Mouse (Mus musculus): ENCODE measurements around the gene Aars2. TPM values are rescaled to one million over a fixed set of nuclear protein-coding genes. Genes with fewer than 3 reads are reported as not detected.

Aars2 gene
- 17.3 and 17.4 TPM in 2 replicates for polyA plus RNA-seq (2015; fragmentation: Nextera tagmentation; extraction: Ambion mirVana)

DNA sequence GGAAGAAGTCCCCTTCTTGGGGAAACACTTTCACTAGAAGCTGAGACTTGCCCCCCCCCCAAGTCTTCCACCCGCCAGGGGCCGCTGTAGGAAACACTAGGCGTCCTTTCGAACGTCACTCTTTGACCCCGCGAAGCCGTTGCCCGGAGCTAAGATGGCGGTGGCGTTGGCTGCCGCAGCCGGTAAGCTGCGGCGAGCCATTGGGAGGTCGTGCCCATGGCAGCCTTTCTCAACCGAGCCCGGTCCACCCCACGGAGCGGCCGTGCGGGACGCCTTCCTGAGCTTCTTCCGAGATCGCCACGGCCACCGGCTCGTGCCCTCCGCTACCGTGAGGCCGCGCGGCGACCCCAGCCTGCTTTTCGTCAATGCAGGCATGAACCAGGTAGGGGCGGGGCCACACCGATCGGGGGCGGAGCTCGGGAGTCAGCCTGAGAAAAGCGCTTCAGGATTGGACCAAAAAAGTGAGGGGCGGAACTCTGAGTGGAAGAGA lies at the start of gene Aars2:
Gene Aars2, plus strand, starts transcription at position 142 of the 490 bp plus-strand sequence.
- under 1% methylated on average over 42 of the region's 42 CpGs for WGBS
- H3K4me2 ChIP-seq (replicated peaks), result peak within 1 kb of the TSS; percentile 34
- H3K9ac ChIP-seq (replicated peaks), result peak within 1 kb of the TSS; percentile 91
- 0 out of 2 replicates have a peak, but pooled peaks cover 4% of the 10 kb centered on the region for H3K36me3 ChIP-seq
- H3K27me3 ChIP-seq, result no peaks in the 10 kb centered on the region
- no peaks in the 10 kb centered on the region for H3K9me3 ChIP-seq
- peak; percentile 94 for ATAC-seq (replicated peaks)
- peaks cover 12% of the 10 kb centered on the region for H3K4me1 ChIP-seq
- peak within 1 kb of the TSS; percentile 94 for H3K27ac ChIP-seq (replicated peaks)
- peak within 1 kb of the TSS; percentile 98 for H3K4me3 ChIP-seq

DNA sequence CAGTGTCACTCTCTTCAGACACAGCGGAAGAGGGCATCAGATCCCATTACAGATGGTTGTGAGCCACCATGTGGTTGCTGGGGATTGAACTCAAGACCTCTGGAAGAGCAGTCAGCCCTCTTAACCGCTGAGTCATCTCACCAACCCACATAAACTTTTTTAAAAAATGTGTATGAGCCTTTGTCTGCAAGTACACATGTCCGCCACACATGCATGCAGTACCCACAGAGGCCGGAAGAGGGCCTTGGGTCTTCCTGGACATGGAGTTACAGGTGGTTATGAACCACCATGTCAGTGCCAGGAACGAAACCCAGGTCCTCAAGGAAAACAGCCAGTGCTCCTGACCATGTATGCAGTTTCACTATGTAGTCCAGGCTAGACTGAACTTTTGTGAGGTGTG lies 49.2 kb upstream of the Aars2 start:
- 93% methylated on average over 5 of the region's 5 CpGs for WGBS
- no peak for ATAC-seq (replicated peaks)

DNA sequence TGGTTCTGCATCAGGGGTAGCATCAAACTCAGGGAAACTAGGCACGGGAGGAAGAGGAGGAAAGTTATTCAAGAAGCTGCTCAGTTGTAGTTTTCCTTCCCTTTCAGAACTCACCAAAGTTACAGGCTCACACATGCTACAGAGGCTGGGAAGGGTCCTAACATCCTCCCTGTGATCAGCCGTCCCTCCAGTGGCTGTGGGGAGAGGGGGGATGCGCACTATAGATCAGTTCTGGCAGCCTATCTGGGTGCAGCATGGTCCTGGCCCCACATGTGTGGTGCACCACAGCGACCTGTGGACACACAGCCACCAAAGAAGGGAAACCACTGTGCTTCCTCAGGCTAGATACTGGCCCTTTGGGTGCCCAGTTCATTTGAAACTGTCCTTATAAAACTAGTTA lies 48.1 kb upstream of the Aars2 start:
- Histone ChIP-seq H3K4me2 (replicated peaks) (no peak overlapping the region), H3K4me3 (no peak overlapping the region), H3K27me3 (no peaks in the 10 kb centered on the region), H3K4me1 (peaks cover 16% of the 10 kb centered on the region), H3K27ac (replicated peaks) (no peak overlapping the region), H3K9ac (replicated peaks) (no peak overlapping the region), H3K36me3 (no peaks in the 10 kb centered on the region), H3K9me3 (no peaks in the 10 kb centered on the region)
- ATAC-seq (replicated peaks), result no peak
- 89% methylated on average over 4 of the region's 4 CpGs for WGBS

More for the DNA sequence above, 49.2 kb upstream of the Aars2 start:
- H3K36me3 ChIP-seq, result no peaks in the 10 kb centered on the region
- H3K27ac ChIP-seq (replicated peaks), result no peak overlapping the region; the same call in 1 of the 2 replicates
- H3K27me3 ChIP-seq, result no peaks in the 10 kb centered on the region
- H3K9me3 ChIP-seq, result no peaks in the 10 kb centered on the region
- peaks cover 16% of the 10 kb centered on the region for H3K4me1 ChIP-seq
- H3K4me3 ChIP-seq, result no peak overlapping the region
- no peak overlapping the region for H3K9ac ChIP-seq (replicated peaks)
- no peak overlapping the region for H3K4me2 ChIP-seq (replicated peaks)

DNA sequence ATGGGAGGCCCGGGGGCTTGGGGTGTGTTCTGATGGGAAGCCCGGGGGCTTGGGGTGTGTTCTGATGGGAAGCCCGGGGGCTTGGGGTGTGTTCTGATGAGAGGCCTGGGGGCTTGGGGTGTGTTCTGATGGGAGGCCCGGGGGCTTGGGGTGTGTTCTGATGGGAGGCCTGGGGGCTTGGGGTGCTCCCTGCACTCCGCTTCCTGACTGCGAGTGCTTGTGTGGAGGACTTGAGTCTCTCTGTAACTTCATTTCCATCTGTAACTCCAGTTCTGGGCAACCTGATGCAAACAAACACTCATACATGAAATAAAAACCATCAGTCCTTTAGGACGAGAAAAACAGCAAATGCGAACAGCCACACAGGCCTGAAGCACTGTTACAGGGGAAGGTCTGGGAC lies 47.6 kb upstream of the Aars2 start:
- WGBS, result 92% methylated on average over 8 of the region's 8 CpGs
- Histone ChIP-seq H3K4me2 (replicated peaks) (no peak overlapping the region), H3K27me3 (no peaks in the 10 kb centered on the region), H3K9me3 (no peaks in the 10 kb centered on the region), H3K27ac (replicated peaks) (no peak overlapping the region), H3K9ac (replicated peaks) (no peak overlapping the region), H3K4me3 (no peak overlapping the region), H3K36me3 (no peaks in the 10 kb centered on the region), H3K4me1 (peaks cover 16% of the 10 kb centered on the region)
- no peak for ATAC-seq (replicated peaks)

DNA sequence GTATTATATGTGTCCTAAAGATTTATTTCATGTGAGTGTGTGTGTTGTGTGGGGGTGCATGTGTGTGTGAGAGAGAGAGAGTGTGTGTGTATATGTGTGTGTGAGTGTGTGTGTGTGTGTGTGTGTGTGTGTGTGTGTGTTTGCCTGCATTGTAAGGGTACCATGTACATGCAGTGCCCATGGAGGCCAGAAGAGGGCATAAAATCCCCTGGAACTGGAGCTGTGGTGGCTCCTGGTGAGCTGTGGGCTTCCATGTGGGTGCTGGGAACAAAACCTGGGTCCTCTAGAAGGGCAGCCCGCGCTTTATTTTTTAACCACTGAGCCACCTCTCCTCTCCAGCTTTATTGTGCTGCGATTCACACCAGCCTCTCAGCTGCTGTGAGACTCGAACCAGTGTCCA lies 44.1 kb upstream of the Aars2 start:
- H3K9ac ChIP-seq (replicated peaks), result no peak overlapping the region
- no peak for ATAC-seq (replicated peaks)
- no peaks in the 10 kb centered on the region for H3K27me3 ChIP-seq
- 97% methylated on average over 4 of the region's 4 CpGs for WGBS
- 0 out of 2 replicates have a peak, but pooled peaks cover under 1% of the 10 kb centered on the region for H3K4me1 ChIP-seq
- H3K36me3 ChIP-seq, result no peaks in the 10 kb centered on the region
- H3K4me3 ChIP-seq, result no peak overlapping the region
- H3K4me2 ChIP-seq (replicated peaks), result no peak overlapping the region
- no peaks in the 10 kb centered on the region for H3K9me3 ChIP-seq
- H3K27ac ChIP-seq (replicated peaks), result no peak overlapping the region

DNA sequence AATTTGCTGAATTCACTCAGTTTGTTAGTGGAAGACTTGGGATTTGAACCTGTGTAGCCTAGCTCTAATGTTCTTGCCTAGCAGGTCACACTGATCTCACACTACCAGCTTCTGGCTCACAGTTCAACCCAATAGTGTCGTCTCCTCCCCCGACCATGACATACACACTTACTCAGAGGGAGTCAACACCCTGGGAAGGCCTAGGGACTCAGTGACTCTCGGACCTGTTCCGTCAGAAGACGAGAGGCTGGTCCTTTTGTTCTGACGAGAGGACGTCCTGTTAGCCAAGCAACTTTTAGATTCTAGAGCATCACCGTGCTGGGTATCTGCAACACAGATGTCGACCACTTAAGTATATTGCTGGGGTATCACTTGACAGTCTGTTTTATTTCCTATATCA lies 42.4 kb upstream of the Aars2 start:
- Histone ChIP-seq H3K27ac (replicated peaks) (no peak overlapping the region), H3K36me3 (no peaks in the 10 kb centered on the region), H3K4me2 (replicated peaks) (no peak overlapping the region), H3K9ac (replicated peaks) (no peak overlapping the region), H3K9me3 (no peaks in the 10 kb centered on the region), H3K4me3 (no peak overlapping the region), H3K4me1 (no peaks in the 10 kb centered on the region), H3K27me3 (no peaks in the 10 kb centered on the region)
- ATAC-seq (replicated peaks), result no peak
- 84% methylated on average over 9 of the region's 9 CpGs for WGBS

DNA sequence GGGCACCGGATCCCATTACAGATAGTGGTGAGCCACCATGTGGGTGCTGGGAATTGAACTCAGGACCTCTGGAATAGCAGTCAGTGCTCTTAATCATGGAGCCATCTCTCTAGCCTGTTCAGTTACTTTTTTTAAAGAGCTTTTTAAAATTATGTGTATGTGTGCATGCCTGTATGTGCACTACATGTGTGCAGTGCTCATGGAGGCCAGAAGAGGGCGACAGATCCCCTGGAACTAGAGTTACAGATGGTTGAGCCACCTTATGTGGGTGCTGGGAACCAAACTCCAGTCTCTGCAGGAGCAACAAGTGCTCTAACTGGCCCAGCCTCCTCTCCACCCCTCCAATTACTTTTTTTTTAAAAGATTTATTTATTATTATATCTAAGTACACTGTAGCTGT lies 39.9 kb upstream of the Aars2 start:
- WGBS, result 62% methylated on average over 2 of the region's 2 CpGs
- Histone ChIP-seq H3K27me3 (no peaks in the 10 kb centered on the region), H3K4me3 (no peak overlapping the region), H3K9ac (replicated peaks) (no peak overlapping the region), H3K9me3 (no peaks in the 10 kb centered on the region), H3K27ac (replicated peaks) (no peak overlapping the region), H3K4me2 (replicated peaks) (no peak overlapping the region), H3K4me1 (no peaks in the 10 kb centered on the region), H3K36me3 (no peaks in the 10 kb centered on the region)
- ATAC-seq (replicated peaks), result no peak

DNA sequence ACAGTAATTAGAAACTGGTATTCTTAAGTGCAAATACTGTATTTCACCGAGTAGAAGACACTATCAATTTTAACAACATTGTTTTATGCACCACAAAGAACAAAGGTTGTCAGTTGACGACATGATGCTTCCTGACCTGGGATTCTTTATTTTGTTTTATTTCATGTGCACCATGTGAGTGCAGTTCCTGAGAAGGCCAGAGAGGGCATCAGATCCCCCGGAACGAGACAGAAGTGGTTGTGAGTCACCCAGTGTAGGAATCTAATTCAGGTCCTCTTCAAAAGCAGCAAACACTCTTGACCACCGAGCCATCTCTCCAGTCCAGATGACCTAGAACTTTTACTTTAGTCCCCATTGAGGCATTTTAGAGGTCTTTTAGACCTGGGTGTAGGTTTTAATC lies 38.3 kb upstream of the Aars2 start:
- H3K4me3 ChIP-seq, result no peak overlapping the region
- H3K9me3 ChIP-seq, result no peaks in the 10 kb centered on the region
- H3K27ac ChIP-seq (replicated peaks), result no peak overlapping the region
- no peaks in the 10 kb centered on the region for H3K36me3 ChIP-seq
- WGBS, result 85% methylated on average over 5 of the region's 5 CpGs
- ATAC-seq (replicated peaks), result no peak
- no peaks in the 10 kb centered on the region for H3K4me1 ChIP-seq
- H3K27me3 ChIP-seq, result no peaks in the 10 kb centered on the region
- H3K4me2 ChIP-seq (replicated peaks), result no peak overlapping the region
- no peak overlapping the region for H3K9ac ChIP-seq (replicated peaks)

DNA sequence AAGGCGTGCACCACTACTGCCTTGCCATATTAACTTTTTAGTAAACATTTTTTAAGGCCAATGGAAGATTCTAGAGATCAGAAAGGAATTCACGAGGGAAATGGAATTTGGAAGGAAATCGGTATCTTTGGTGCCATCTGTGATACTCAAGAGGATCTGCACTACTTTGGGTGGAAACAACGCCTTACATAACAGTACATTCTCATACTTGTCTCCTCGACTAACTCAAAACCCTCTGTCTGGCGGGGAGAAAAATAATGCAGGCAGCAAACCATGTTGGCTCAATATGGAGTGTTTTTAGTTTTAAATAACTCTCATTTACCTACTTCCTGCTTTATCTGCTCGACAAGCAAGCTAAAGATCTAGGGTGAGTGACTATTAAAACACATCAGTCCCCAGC lies 35.9 kb upstream of the Aars2 start:
- Histone ChIP-seq H3K4me2 (replicated peaks) (no peak overlapping the region), H3K27me3 (no peaks in the 10 kb centered on the region), H3K4me1 (peaks cover 11% of the 10 kb centered on the region), H3K4me3 (no peak overlapping the region), H3K9ac (replicated peaks) (no peak overlapping the region), H3K36me3 (no peaks in the 10 kb centered on the region), H3K27ac (replicated peaks) (no peak overlapping the region), H3K9me3 (no peaks in the 10 kb centered on the region)
- WGBS, result 85% methylated on average over 7 of the region's 7 CpGs
- no peak for ATAC-seq (replicated peaks)

DNA sequence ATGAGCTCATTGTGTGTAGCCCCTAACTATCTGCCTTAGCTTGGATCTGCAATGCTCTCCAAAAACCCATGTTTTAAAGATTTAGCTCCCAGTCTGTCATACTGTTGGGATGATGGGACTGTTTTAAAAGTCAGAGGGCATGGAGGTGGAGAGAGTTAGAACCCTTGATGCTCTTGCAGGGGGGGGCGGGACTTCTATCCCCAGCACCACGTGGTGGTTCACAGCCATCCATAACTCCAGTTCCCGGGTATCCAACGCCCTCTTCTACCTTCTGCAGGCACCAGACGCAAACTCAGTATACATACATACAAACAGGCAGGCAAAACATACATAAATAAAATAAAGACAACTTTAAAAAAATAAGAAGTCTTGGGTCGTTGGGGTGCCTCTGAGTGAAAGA lies 33.0 kb upstream of the Aars2 start:
- Histone ChIP-seq H3K27me3 (no peaks in the 10 kb centered on the region), H3K4me2 (replicated peaks) (no peak overlapping the region), H3K4me3 (no peak overlapping the region), H3K27ac (replicated peaks) (no peak overlapping the region), H3K4me1 (peaks cover 11% of the 10 kb centered on the region), H3K9me3 (no peaks in the 10 kb centered on the region), H3K9ac (replicated peaks) (no peak overlapping the region), H3K36me3 (no peaks in the 10 kb centered on the region)
- no peak for ATAC-seq (replicated peaks)
- 85% methylated on average over 6 of the region's 6 CpGs for WGBS

DNA sequence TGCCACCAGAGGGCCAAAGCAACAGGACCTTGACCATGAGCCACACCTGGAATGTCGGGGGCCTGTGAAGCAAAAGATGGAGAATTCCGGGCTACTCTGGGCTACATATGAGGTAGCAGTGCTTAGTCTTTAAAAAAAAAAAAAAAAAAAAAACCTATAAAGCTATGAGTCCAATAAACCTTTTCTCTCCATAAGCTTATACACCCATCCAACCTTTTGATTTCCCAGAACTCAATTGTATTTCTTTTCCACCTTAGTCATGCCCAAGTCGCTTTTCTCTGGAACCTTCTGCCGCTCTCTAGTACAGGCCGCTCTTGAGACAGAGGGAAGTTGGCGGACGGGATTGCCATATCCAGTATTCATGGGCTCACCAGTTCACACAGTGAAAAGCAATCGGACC lies 32.5 kb upstream of the Aars2 start:
- ATAC-seq (replicated peaks), result peak; percentile 21; the same call in 1 of the 2 replicates
- H3K9me3 ChIP-seq, result no peaks in the 10 kb centered on the region
- H3K4me2 ChIP-seq (replicated peaks), result peak overlapping the region; percentile 46
- no peak overlapping the region for H3K9ac ChIP-seq (replicated peaks)
- no peaks in the 10 kb centered on the region for H3K27me3 ChIP-seq
- WGBS, result 58% methylated on average over 8 of the region's 8 CpGs
- H3K36me3 ChIP-seq, result no peaks in the 10 kb centered on the region
- H3K4me3 ChIP-seq, result peak overlapping the region; percentile 39
- H3K4me1 ChIP-seq, result peaks cover 11% of the 10 kb centered on the region
- 0 out of 2 replicates have a peak overlapping the region, but pooled peaks have one; percentile 44 for H3K27ac ChIP-seq (replicated peaks)

DNA sequence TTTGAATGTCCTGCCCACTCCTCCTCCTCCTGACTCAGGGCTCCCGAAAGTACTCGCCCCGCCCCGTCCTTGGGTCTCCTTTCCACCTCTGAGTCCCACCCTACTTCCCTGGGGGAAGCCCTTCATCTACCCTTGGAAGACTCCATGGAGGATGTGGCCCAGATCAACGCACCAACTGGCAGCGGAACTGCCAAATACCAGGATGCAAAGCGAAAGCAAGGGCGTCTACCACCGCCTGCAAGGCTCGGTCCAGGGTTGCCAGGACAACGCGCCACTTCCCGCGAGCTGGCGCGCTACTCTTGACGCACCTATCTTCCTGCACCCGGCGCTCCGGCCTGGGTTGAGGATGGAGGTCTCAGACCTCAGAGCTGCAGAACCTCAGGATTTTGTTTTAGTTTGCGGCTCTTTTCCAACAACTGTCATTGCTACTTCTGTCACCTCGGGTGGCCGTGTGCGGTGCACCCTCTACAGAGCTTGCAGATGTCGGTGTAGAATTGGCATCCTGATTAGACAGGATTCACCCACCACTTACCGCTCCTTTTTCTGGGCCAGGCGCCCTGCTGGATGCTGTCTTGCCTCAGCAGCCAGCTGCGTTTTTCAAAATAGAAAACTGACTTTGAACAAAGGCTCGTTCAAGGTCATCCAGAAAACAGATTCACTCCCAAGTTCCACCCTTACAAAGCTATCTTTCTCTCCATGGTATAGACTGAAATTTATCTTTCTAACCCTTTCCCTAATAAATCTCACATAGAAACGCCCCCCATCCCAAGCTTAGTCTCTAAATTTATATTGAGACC lies 31.8 kb upstream of the Aars2 start, which contains the start of gene Spats1:
Gene Spats1, minus strand, starts transcription at position 747 of the 797 bp plus-strand sequence.
- H3K36me3 ChIP-seq, result no peaks in the 10 kb centered on the region
- peak; percentile 89 for ATAC-seq (replicated peaks)
- peak within 1 kb of the TSS; percentile 28; the same call in 1 of the 2 replicates for H3K9ac ChIP-seq (replicated peaks)
- peaks cover 11% of the 10 kb centered on the region for H3K4me1 ChIP-seq
- H3K27ac ChIP-seq (replicated peaks), result peak within 1 kb of the TSS; percentile 44; the same call in 1 of the 2 replicates
- 4% methylated on average over 30 of the region's 30 CpGs for WGBS
- no peaks in the 10 kb centered on the region for H3K9me3 ChIP-seq
- H3K4me2 ChIP-seq (replicated peaks), result peak within 1 kb of the TSS; percentile 46
- peak within 1 kb of the TSS; percentile 39 for H3K4me3 ChIP-seq
- no peaks in the 10 kb centered on the region for H3K27me3 ChIP-seq

Data from forebrain, embryonic 15.5 days (tissue).